Mouse (Mus musculus): Measurements from ENCODE around the gene Twist1. TPM values are rescaled to one million over a fixed set of nuclear protein-coding genes. Genes with fewer than 3 reads are reported as not detected.

The Twist1 gene
- total RNA-seq, 2 experiments from 2014 or later: 3.6 to 4.5 TPM

- intact Hi-C loops (cut with DNase I): no loop called here
- no peak for DNase-seq
Observed at GRCm38 (mm10) chr12:33965661-33966360, 8.3 kb downstream of the Twist1 start.

GRCm38 (mm10) chr12:33966490-33967415, 9.3 kb downstream of the Twist1 start:
- intact Hi-C loops (cut with DNase I): no loop called here
- peak; percentile 27 to 41 for DNase-seq

- intact Hi-C loops (cut with DNase I): no loop called here
- no peak for DNase-seq
Observed at GRCm38 (mm10) chr12:33967514-33967913, 10.0 kb downstream of the Twist1 start.

GRCm38 (mm10) chr12:33968041-33968897, 10.8 kb downstream of the Twist1 start:
- intact Hi-C loops (cut with DNase I): no loop called here

GRCm38 (mm10) chr12:33968898-33969178, 11.4 kb downstream of the Twist1 start:
- intact Hi-C loops (cut with DNase I): no loop called here
- DNase-seq: no peak

More at GRCm38 (mm10) chr12:33968041-33968897, 10.8 kb downstream of the Twist1 start:
- DNase-seq: no peak

GRCm38 (mm10) chr12:33980159-33980558, 22.7 kb downstream of the Twist1 start:
- intact Hi-C loops (cut with DNase I): no loop called here
- DNase-seq: no peak

- no peak for DNase-seq
- intact Hi-C loops (cut with DNase I): no loop called here
Observed at GRCm38 (mm10) chr12:33981433-33981832, 24.0 kb downstream of the Twist1 start.

GRCm38 (mm10) chr12:33993127-33993526, 35.7 kb downstream of the Twist1 start:
- intact Hi-C loops (cut with DNase I): no loop called here
- DNase-seq: no peak

Other genes starting within 250 kb of the Twist1 start
- not detected for gene Ferd3l, start 29.2 kb upstream of the Twist1 start, total RNA-seq (2021)

All from heart, postnatal 10 days (tissue).